Mouse (Mus musculus) liver, embryonic 14.5 days (tissue): ENCODE measurements around the gene Pipox.

Experiments
- CTCF ChIP-seq: IDR thresholded peaks from 2 replicates; pipeline ENCODE4 v1.5.1; 2016; ENCODE audit warnings: antibody characterized with exemption, low read depth, control low read depth
- EP300 ChIP-seq: IDR thresholded peaks from 2 replicates; pipeline ENCODE4 v1.6.1; 2016; ENCODE audit warnings: antibody characterized with exemption, low read depth

DNA sequence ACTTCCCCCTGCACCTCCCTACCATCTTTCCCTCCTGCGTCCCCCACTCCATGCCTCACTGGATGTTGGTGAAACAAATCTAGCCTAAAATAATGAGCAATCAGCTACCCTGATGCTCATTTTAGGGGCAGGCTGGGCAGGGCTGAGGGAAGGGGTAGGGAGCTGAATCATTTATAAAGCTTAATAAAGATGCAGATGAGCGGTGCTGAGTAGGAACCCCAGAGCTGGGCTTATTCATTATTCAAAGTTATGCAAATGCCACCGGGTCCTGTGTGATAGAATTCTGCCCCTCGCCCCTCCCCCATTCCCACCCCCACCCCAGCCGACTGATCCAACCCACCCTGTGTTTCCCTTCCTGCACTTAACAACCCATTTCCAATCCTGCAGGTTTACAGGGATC, 18.6 kb downstream of the Pipox start:
- TF ChIP-seq CTCF (no peak), EP300 (no peak)
